Mouse (Mus musculus): ENCODE data around the gene Cav2. TPM values are rescaled to one million over a fixed set of nuclear protein-coding genes. Genes with fewer than 3 reads are reported as not detected.

Gene Cav2
- polyA plus RNA-seq, 1 experiment, result 3.0 TPM

- H3K4me1 ChIP-seq (ENCODE audit: control insufficient read depth, insufficient read depth, low read length), result no peaks in the 10 kb centered on the region
- 60% methylated on average over 5 of the region's 5 CpGs for WGBS
- no peak overlapping the region for H3K27ac ChIP-seq (ENCODE audit: control insufficient read depth, insufficient read depth, low read depth, low read length, poor library complexity)
- no peak overlapping the region for H3K4me3 ChIP-seq (replicated peaks; ENCODE audit: control insufficient read depth, low read depth, low read length)
- TF ChIP-seq POLR2A (IDR thresholded peaks at IDR 0.05; ENCODE audit: borderline replicate concordance, control insufficient read depth, low read depth, low read length), result no peak
- TF ChIP-seq CTCF (IDR thresholded peaks at IDR 0.05; ENCODE audit: control insufficient read depth, insufficient read depth, low read length), result no peak
Observed at GRCm38 (mm10) chr6:17314659-17315616, 34.0 kb downstream of the Cav2 start.

GRCm38 (mm10) chr6:17316294-17317166 is 35.5 kb downstream of the Cav2 start:
- WGBS, result 66% methylated on average over 15 of the region's 15 CpGs
- TF ChIP-seq CTCF (IDR thresholded peaks at IDR 0.05; ENCODE audit: control insufficient read depth, insufficient read depth, low read length), result no peak
- no peak for TF ChIP-seq POLR2A (IDR thresholded peaks at IDR 0.05; ENCODE audit: borderline replicate concordance, control insufficient read depth, low read depth, low read length)
- no peak overlapping the region for H3K27ac ChIP-seq (ENCODE audit: control insufficient read depth, insufficient read depth, low read depth, low read length, poor library complexity)
- H3K4me3 ChIP-seq (replicated peaks; ENCODE audit: control insufficient read depth, low read depth, low read length), result no peak overlapping the region
- no peaks in the 10 kb centered on the region for H3K4me1 ChIP-seq (ENCODE audit: control insufficient read depth, insufficient read depth, low read length)

GRCm38 (mm10) chr6:17317167-17317524 is 36.2 kb downstream of the Cav2 start:
- H3K4me3 ChIP-seq (replicated peaks; ENCODE audit: control insufficient read depth, low read depth, low read length), result no peak overlapping the region
- no peak for TF ChIP-seq CTCF (IDR thresholded peaks at IDR 0.05; ENCODE audit: control insufficient read depth, insufficient read depth, low read length)
- TF ChIP-seq POLR2A (IDR thresholded peaks at IDR 0.05; ENCODE audit: borderline replicate concordance, control insufficient read depth, low read depth, low read length), result no peak
- 48% methylated on average over 1 of the region's 1 CpGs for WGBS
- H3K4me1 ChIP-seq (ENCODE audit: control insufficient read depth, insufficient read depth, low read length), result no peaks in the 10 kb centered on the region
- no peak overlapping the region for H3K27ac ChIP-seq (ENCODE audit: control insufficient read depth, insufficient read depth, low read depth, low read length, poor library complexity)

- no peak overlapping the region for H3K27ac ChIP-seq (ENCODE audit: control insufficient read depth, insufficient read depth, low read depth, low read length, poor library complexity)
- H3K4me1 ChIP-seq (ENCODE audit: control insufficient read depth, insufficient read depth, low read length), result no peaks in the 10 kb centered on the region
- no peak overlapping the region for H3K4me3 ChIP-seq (replicated peaks; ENCODE audit: control insufficient read depth, low read depth, low read length)
- WGBS, result 15% methylated on average over 1 of the region's 1 CpGs
- TF ChIP-seq POLR2A (IDR thresholded peaks at IDR 0.05; ENCODE audit: borderline replicate concordance, control insufficient read depth, low read depth, low read length) (no peak), CTCF (IDR thresholded peaks at IDR 0.05; ENCODE audit: control insufficient read depth, insufficient read depth, low read length) (no peak)
Observed at GRCm38 (mm10) chr6:17317944-17318343, 37.0 kb downstream of the Cav2 start.

- H3K4me3 ChIP-seq (replicated peaks; ENCODE audit: control insufficient read depth, low read depth, low read length), result no peak overlapping the region
- no peaks in the 10 kb centered on the region for H3K4me1 ChIP-seq (ENCODE audit: control insufficient read depth, insufficient read depth, low read length)
- 72% methylated on average over 6 of the region's 6 CpGs for WGBS
- H3K27ac ChIP-seq (ENCODE audit: control insufficient read depth, insufficient read depth, low read depth, low read length, poor library complexity), result no peak overlapping the region
- TF ChIP-seq CTCF (IDR thresholded peaks at IDR 0.05; ENCODE audit: control insufficient read depth, insufficient read depth, low read length) (no peak), POLR2A (IDR thresholded peaks at IDR 0.05; ENCODE audit: borderline replicate concordance, control insufficient read depth, low read depth, low read length) (no peak)
Observed at GRCm38 (mm10) chr6:17321976-17322375, 41.0 kb downstream of the Cav2 start.

- H3K4me3 ChIP-seq (replicated peaks; ENCODE audit: control insufficient read depth, low read depth, low read length), result no peak overlapping the region
- no peak overlapping the region for H3K27ac ChIP-seq (ENCODE audit: control insufficient read depth, insufficient read depth, low read depth, low read length, poor library complexity)
- no peaks in the 10 kb centered on the region for H3K4me1 ChIP-seq (ENCODE audit: control insufficient read depth, insufficient read depth, low read length)
- TF ChIP-seq POLR2A (IDR thresholded peaks at IDR 0.05; ENCODE audit: borderline replicate concordance, control insufficient read depth, low read depth, low read length), result no peak
- no peak for TF ChIP-seq CTCF (IDR thresholded peaks at IDR 0.05; ENCODE audit: control insufficient read depth, insufficient read depth, low read length)
- 77% methylated on average over 11 of the region's 11 CpGs for WGBS
Observed at GRCm38 (mm10) chr6:17327216-17327615, 46.2 kb downstream of the Cav2 start.

GRCm38 (mm10) chr6:17329801-17330200 is 48.8 kb downstream of the Cav2 start:
- Histone ChIP-seq H3K4me3 (replicated peaks; ENCODE audit: control insufficient read depth, low read depth, low read length) (no peak overlapping the region), H3K4me1 (ENCODE audit: control insufficient read depth, insufficient read depth, low read length) (no peaks in the 10 kb centered on the region), H3K27ac (ENCODE audit: control insufficient read depth, insufficient read depth, low read depth, low read length, poor library complexity) (no peak overlapping the region)
- no peak for TF ChIP-seq CTCF (IDR thresholded peaks at IDR 0.05; ENCODE audit: control insufficient read depth, insufficient read depth, low read length)
- TF ChIP-seq POLR2A (IDR thresholded peaks at IDR 0.05; ENCODE audit: borderline replicate concordance, control insufficient read depth, low read depth, low read length), result no peak
- 23% methylated on average over 3 of the region's 3 CpGs for WGBS

- H3K4me3 ChIP-seq (replicated peaks; ENCODE audit: control insufficient read depth, low read depth, low read length), result no peak overlapping the region
- H3K27ac ChIP-seq (ENCODE audit: control insufficient read depth, insufficient read depth, low read depth, low read length, poor library complexity), result no peak overlapping the region
- TF ChIP-seq POLR2A (IDR thresholded peaks at IDR 0.05; ENCODE audit: borderline replicate concordance, control insufficient read depth, low read depth, low read length), result no peak
- TF ChIP-seq CTCF (IDR thresholded peaks at IDR 0.05; ENCODE audit: control insufficient read depth, insufficient read depth, low read length), result no peak
- WGBS, result 85% methylated on average over 2 of the region's 2 CpGs
- H3K4me1 ChIP-seq (ENCODE audit: control insufficient read depth, insufficient read depth, low read length), result no peaks in the 10 kb centered on the region
Observed at GRCm38 (mm10) chr6:17337724-17338123, 56.7 kb downstream of the Cav2 start.

Other genes starting within 250 kb of the Cav2 start
- 2.3 and 11.7 TPM in 2 replicates for gene Tes, start 216.0 kb upstream of the Cav2 start, polyA plus RNA-seq (2011; ENCODE audit: insufficient read depth, insufficient read length, low replicate concordance, missing spikeins)
- gene Cav1, start 25.1 kb downstream of the Cav2 start, polyA plus RNA-seq (2011; ENCODE audit: insufficient read depth, insufficient read length, low replicate concordance, missing spikeins), result 9.4 and 10.9 TPM in 2 replicates
- 0.66 and 5.3 TPM in 2 replicates for gene Met, start 182.6 kb downstream of the Cav2 start, polyA plus RNA-seq (2011; ENCODE audit: insufficient read depth, insufficient read length, low replicate concordance, missing spikeins)

All from bone marrow, adult 2 months (tissue).